Mouse (Mus musculus) retina, embryonic 14.5 days (tissue): Measurements from ENCODE around the gene Spred3.
A peak's percentile ranks its signal among the peaks of the same experiment; 100 is the strongest.

Source experiments
- DNase-seq: peaks from one replicate; pipeline ENCODE4 v3.0.0-alpha.2; 2015; ENCODE audit warnings: low spot score

Spred3 gene

GRCm38 (mm10) chr7:29126173-29126915 lies 43.9 kb downstream of the Spred3 start:
- peak; percentile 83 for DNase-seq

DNA sequence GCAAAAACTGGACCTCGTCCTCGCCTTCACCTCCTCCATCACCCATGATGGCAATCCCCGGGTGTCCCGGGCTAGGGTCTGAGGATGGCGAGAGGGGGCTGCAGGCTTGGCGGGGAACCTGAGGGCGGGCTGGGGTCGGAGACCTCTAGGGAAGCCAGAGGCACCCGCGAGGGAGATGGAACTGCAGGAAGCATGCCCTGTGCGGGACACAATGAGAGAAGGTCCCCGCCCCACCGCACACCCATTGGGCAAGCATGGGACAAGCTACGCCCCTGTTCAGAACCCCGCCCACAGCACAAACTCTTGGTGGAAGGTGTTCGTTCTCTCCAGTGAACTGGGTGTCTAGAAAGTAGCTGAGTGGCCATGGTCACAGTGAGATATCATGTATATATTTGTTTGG lies 45.2 kb downstream of the Spred3 start, which contains the start of gene Ryr1:
Gene Ryr1 (minus strand): TSS at position 210 of the 400 bp plus-strand sequence.
- peak; percentile 74 for DNase-seq

GRCm38 (mm10) chr7:29123531-29124358 lies 46.5 kb downstream of the Spred3 start:
- no peak for DNase-seq

GRCm38 (mm10) chr7:29122821-29123220 lies 47.4 kb downstream of the Spred3 start:
- DNase-seq: no peak

- no peak for DNase-seq
Observed at GRCm38 (mm10) chr7:29119526-29119925, 50.7 kb downstream of the Spred3 start.

GRCm38 (mm10) chr7:29118142-29118851 lies 51.9 kb downstream of the Spred3 start:
- DNase-seq: no peak

DNA sequence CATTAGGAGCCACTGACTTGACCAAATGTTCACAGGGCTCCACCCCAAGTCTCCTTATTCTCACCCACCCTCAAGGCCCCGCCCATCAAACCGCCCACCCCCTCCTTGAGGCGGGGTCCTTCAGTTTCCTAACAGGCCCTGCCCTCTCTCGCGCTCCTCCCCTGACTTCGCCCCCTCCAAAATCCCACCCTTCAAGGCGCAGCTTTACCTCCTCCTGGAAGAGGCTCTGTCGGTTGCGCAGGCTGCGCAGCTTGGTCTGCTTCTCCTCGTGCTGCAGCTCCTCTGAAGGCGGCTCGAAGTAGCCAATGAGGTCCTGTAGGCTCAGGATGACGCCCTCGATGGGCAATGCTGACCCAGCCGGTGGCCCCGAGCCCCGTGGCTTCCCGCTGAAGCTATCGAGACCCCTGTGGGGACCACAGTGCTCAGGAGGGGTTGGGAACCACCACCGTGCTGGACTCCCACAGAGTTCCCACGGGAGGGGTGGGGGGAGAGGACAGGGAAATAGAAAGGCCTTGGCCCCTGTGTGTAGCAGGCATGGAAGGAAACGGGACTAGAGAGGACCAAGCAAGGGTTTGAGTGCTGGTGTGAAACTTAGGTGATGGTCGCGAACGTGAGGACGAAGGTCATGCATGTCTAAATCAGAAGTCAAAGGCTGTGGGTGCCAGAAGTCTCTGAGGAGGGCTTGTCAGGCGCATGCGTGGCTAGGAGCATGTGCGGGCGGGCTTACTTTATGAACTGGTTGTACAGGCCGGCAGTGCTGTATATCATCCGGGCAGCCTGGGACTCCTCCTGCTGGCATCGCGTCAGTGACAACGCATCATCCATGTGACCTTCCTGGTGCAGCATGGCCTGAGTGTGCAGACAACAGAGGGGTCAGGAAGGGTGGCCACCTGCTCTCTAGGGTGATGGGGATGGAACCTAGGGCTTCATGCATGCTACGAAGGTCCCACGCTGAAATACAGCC lies 60.9 kb downstream of the Spred3 start:
- DNase-seq: peak; percentile 67
